Mouse (Mus musculus) liver, adult 2 months (tissue): ENCODE results near the gene Fcmr. TPM values are rescaled to one million over a fixed set of nuclear protein-coding genes. Genes with fewer than 3 reads are reported as not detected.

Experiments used
- DNase-seq: peaks from one replicate; pipeline ENCODE4 v3.0.0-alpha.2; 2011; ENCODE audit warnings: low read depth, low spot score; ENCODE audit errors: extremely low read depth
- H3K27ac ChIP-seq: fragments of 200-500 bp; replicated peaks from 2 replicates; pipeline ENCODE4 v1.5.1; 2012; ENCODE audit warnings: low read depth, mild to moderate bottlenecking, control low read depth, inconsistent platforms, low read length; ENCODE audit not compliant: insufficient read depth
- H3K27me3 ChIP-seq: fragments of 200-500 bp; 2 replicates; pipeline ENCODE4 v1.6.1; 2012; ENCODE audit warnings: mild to moderate bottlenecking, moderate library complexity, low read length, inconsistent platforms; ENCODE audit not compliant: control insufficient read depth, insufficient read depth
- H3K36me3 ChIP-seq: fragments of 200-500 bp; 2 replicates; pipeline ENCODE4 v1.6.1; 2012; ENCODE audit warnings: low read length, inconsistent platforms; ENCODE audit not compliant: control insufficient read depth, insufficient read depth
- H3K4me1 ChIP-seq: fragments of 200-500 bp; 2 replicates; pipeline ENCODE4 v1.6.1; 2011; ENCODE audit warnings: low read length; ENCODE audit not compliant: control insufficient read depth, insufficient read depth
- H3K4me3 ChIP-seq: fragments of 200-500 bp; 2 replicates; pipeline ENCODE4 v1.5.1; 2011; ENCODE audit warnings: low read depth, mild to moderate bottlenecking, control low read depth, low read length, moderate library complexity; ENCODE audit not compliant: insufficient read depth
- H3K79me2 ChIP-seq: fragments of 200-500 bp; 2 replicates; pipeline ENCODE4 v1.6.1; 2012; ENCODE audit warnings: inconsistent platforms, mild to moderate bottlenecking, low read length, moderate library complexity; ENCODE audit not compliant: control insufficient read depth, insufficient read depth
- H3K9ac ChIP-seq: fragments of 200-500 bp; 2 replicates; pipeline ENCODE4 v1.6.1; 2012; ENCODE audit warnings: low read depth, mild to moderate bottlenecking, control low read depth, inconsistent platforms, low read length
- CTCF ChIP-seq: fragments of 200-500 bp; IDR thresholded peaks from 2 replicates; pipeline ENCODE4 v1.5.1; 2011; ENCODE audit warnings: low read depth, low read length, control low read depth
- POLR2A ChIP-seq: fragments of 200-500 bp; IDR thresholded peaks from 2 replicates; pipeline ENCODE4 v1.6.1; 2011; ENCODE audit warnings: low read length, control low read depth; ENCODE audit not compliant: insufficient read depth; ENCODE audit errors: extremely low read depth
- WGBS: fragments of 180-500 bp; shearing (Covaris S2); methylation state at CpG from one replicate; pipeline ENCODE4 v1.1.7; 2018; 5-methylcytosine and 5-hydroxymethylcytosine counted together
- polyA plus RNA-seq: library from polyadenylated mRNA; depleted of rRNA; stranded (reverse); fragments of >200 nt; gene quantifications from 2 replicates; pipeline ENCODE4 v1.2.3, GENCODE M21; 2012
- total RNA-seq: library from RNA; depleted of rRNA; stranded (reverse); fragments of >200 nt; gene quantifications from 2 replicates; pipeline ENCODE4 v1.2.3, GENCODE M21; 2014

Fcmr gene
- total and polyA plus RNA-seq, 2 experiments = 0.09 to 2.6 TPM

- Histone ChIP-seq H3K9ac (no peak overlapping the region), H3K36me3 (peaks cover 11% of the 10 kb centered on the region), H3K27ac (no peak overlapping the region; the same call in 1 of the 2 replicates), H3K4me1 (peaks cover 27% of the 10 kb centered on the region), H3K27me3 (no peaks in the 10 kb centered on the region), H3K79me2 (no peaks in the 10 kb centered on the region), H3K4me3 (no peak overlapping the region)
- no peak for DNase-seq
- 74% methylated on average over 6 of the region's 6 CpGs for WGBS
- no peak for TF ChIP-seq CTCF
- no peak for TF ChIP-seq POLR2A
Observed at GRCm38 (mm10) chr1:130838288-130838687, 27.2 kb upstream of the Fcmr start.

- 21% methylated on average over 8 of the region's 8 CpGs for WGBS
- H3K27ac ChIP-seq = peak overlapping the region; percentile 99
- peak; percentile 99 for DNase-seq
Observed at GRCm38 (mm10) chr1:130840599-130841379, 24.7 kb upstream of the Fcmr start.

GRCm38 (mm10) chr1:130841621-130842020 lies 23.8 kb upstream of the Fcmr start:
- Histone ChIP-seq H3K4me3 (no peak overlapping the region), H3K36me3 (peaks cover 23% of the 10 kb centered on the region), H3K79me2 (no peaks in the 10 kb centered on the region), H3K27me3 (no peaks in the 10 kb centered on the region), H3K27ac (peak overlapping the region; percentile 85), H3K9ac (no peak overlapping the region), H3K4me1 (peaks cover 18% of the 10 kb centered on the region)
- TF ChIP-seq CTCF (no peak), POLR2A (no peak)
- peak; percentile 51 for DNase-seq
- WGBS = 56% methylated on average over 7 of the region's 7 CpGs

More at GRCm38 (mm10) chr1:130840599-130841379, 24.7 kb upstream of the Fcmr start:
- Histone ChIP-seq H3K27me3 (no peaks in the 10 kb centered on the region), H3K4me3 (no peak overlapping the region), H3K36me3 (peaks cover 22% of the 10 kb centered on the region), H3K9ac (peak overlapping the region; percentile 68), H3K79me2 (no peaks in the 10 kb centered on the region), H3K4me1 (peaks cover 22% of the 10 kb centered on the region)
- TF ChIP-seq POLR2A = no peak
- no peak for TF ChIP-seq CTCF

- peak; percentile 68 for DNase-seq
- WGBS = 26% methylated on average over 7 of the region's 7 CpGs
- Histone ChIP-seq H3K4me1 (peaks cover 14% of the 10 kb centered on the region), H3K27me3 (no peaks in the 10 kb centered on the region), H3K79me2 (no peaks in the 10 kb centered on the region), H3K27ac (no peak overlapping the region), H3K36me3 (peaks cover 36% of the 10 kb centered on the region), H3K9ac (no peak overlapping the region), H3K4me3 (no peak overlapping the region)
- no peak for TF ChIP-seq CTCF
- TF ChIP-seq POLR2A = no peak
Observed at GRCm38 (mm10) chr1:130844516-130844915, 21.0 kb upstream of the Fcmr start.

GRCm38 (mm10) chr1:130849530-130850214 lies 15.8 kb upstream of the Fcmr start:
- H3K79me2 ChIP-seq = no peaks in the 10 kb centered on the region
- DNase-seq = no peak
- TF ChIP-seq CTCF (no peak), POLR2A (no peak)
- 93% methylated on average over 10 of the region's 10 CpGs for WGBS
- peaks cover 25% of the 10 kb centered on the region for H3K36me3 ChIP-seq
- H3K27ac ChIP-seq = no peak overlapping the region
- H3K4me1 ChIP-seq = no peaks in the 10 kb centered on the region; the same call in 1 of the 2 replicates
- no peak overlapping the region for H3K4me3 ChIP-seq
- H3K9ac ChIP-seq = no peak overlapping the region
- no peaks in the 10 kb centered on the region for H3K27me3 ChIP-seq
